9 mouse cellular contexts compared by ENCODE assay signal in the genomic region with DNA sequence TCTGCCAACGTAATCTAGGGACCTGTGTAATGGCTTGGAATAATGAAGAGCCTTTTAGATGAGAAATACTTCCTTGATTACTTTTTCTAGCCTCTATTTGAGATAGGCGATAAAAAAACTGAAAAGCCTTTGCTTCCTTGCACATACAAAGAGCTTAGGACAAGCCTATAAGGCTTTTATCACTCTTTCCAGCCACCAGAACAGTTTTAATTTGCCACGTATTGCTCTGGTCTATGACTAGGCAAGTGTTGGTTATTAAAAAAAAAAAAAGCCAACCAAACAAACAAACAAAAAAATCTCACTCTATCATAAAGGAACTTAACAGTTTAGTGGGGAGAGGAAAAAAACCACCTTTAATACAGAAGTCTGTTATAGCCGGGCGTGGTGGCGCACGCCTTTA. TPM values are rescaled to one million over a fixed set of nuclear protein-coding genes. Genes with fewer than 3 reads are reported as not detected.
DNase-seq lines count a peak whose midpoint lies in the region; ATAC-seq lines count a peak whose summit lies in the region.
"Had no signal": no experiment of that assay in that cellular context is flagged by ENCODE, and none has a peak within 500 bp of the region (broad histone marks: within the 10 kb centered on the region; RNA-seq: fewer than 3 reads in every experiment).

No protein-coding gene starts in this region.

- H3K9ac ChIP-seq in kidney, embryonic 16.5 days (replicated peaks; ENCODE audit: low read length) = no peak overlapping the region
- no peak overlapping the region for H3K9ac ChIP-seq in embryonic facial prominence, embryonic 12.5 days
- H3K9ac ChIP-seq in intestine, embryonic 14.5 days (ENCODE audit: low read length) = no peak overlapping the region
- H3K9ac ChIP-seq in midbrain, embryonic 16.5 days (ENCODE audit: low read depth, low read length) = no peak overlapping the region

- H3K27ac ChIP-seq in kidney, embryonic 16.5 days (ENCODE audit: low read length) = peak overlapping the region; percentile 99; the same call in 1 of the 2 replicates
- peak overlapping the region; percentile 97 for H3K27ac ChIP-seq in embryonic facial prominence, embryonic 12.5 days
- peak overlapping the region; percentile 97 for H3K27ac ChIP-seq in intestine, embryonic 14.5 days (ENCODE audit: low read depth)
- H3K27ac ChIP-seq in midbrain, embryonic 16.5 days (ENCODE audit: low read length) = no peak overlapping the region; the same call in 1 of the 2 replicates

- no peaks in the 10 kb centered on the region for H3K27me3 ChIP-seq in kidney, embryonic 16.5 days (ENCODE audit: insufficient read depth, low read length)
- H3K27me3 ChIP-seq in embryonic facial prominence, embryonic 12.5 days = no peaks in the 10 kb centered on the region
- H3K27me3 ChIP-seq in intestine, embryonic 14.5 days (replicated peaks; ENCODE audit: control insufficient read depth, insufficient read depth, low read length) = no peaks in the 10 kb centered on the region
- H3K27me3 ChIP-seq in midbrain, embryonic 16.5 days (ENCODE audit: control insufficient read depth, insufficient read depth, low read depth, low read length) = no peaks in the 10 kb centered on the region
- H3K27me3 ChIP-seq: Patski had no signal

- H3K36me3 ChIP-seq in kidney, embryonic 16.5 days (ENCODE audit: insufficient read depth, low read length) = no peaks in the 10 kb centered on the region
- H3K36me3 ChIP-seq in embryonic facial prominence, embryonic 12.5 days = no peaks in the 10 kb centered on the region
- H3K36me3 ChIP-seq in intestine, embryonic 14.5 days (ENCODE audit: control insufficient read depth, insufficient read depth, low read length) = no peaks in the 10 kb centered on the region
- no peaks in the 10 kb centered on the region for H3K36me3 ChIP-seq in midbrain, embryonic 16.5 days (ENCODE audit: control insufficient read depth, insufficient read depth, low read length)

- H3K4me3 ChIP-seq in kidney, embryonic 16.5 days (ENCODE audit: low read length) = peak overlapping the region; percentile 87
- no peak overlapping the region for H3K4me3 ChIP-seq in embryonic facial prominence, embryonic 12.5 days
- H3K4me3 ChIP-seq in intestine, embryonic 14.5 days (ENCODE audit: low read depth, low read length) = no peak overlapping the region
- H3K4me3 ChIP-seq in midbrain, embryonic 16.5 days (ENCODE audit: low read depth, low read length) = peak overlapping the region; percentile 83

- peak overlapping the region; percentile 69 for H3K4me2 ChIP-seq in kidney, embryonic 16.5 days (replicated peaks; ENCODE audit: low read depth, low read length)
- peak overlapping the region; percentile 74 for H3K4me2 ChIP-seq in embryonic facial prominence, embryonic 12.5 days (replicated peaks)
- peak overlapping the region; percentile 68 for H3K4me2 ChIP-seq in intestine, embryonic 14.5 days (ENCODE audit: low read length)
- H3K4me2 ChIP-seq in midbrain, embryonic 16.5 days (ENCODE audit: low read length) = peak overlapping the region; percentile 66

- WGBS in kidney, embryonic 16.5 days = 91% methylated on average over 7 of the region's 7 CpGs
- 89% methylated on average over 7 of the region's 7 CpGs for WGBS in embryonic facial prominence, embryonic 12.5 days
- 89% methylated on average over 7 of the region's 7 CpGs for WGBS in intestine, embryonic 14.5 days
- WGBS in midbrain, embryonic 16.5 days = 92% methylated on average over 7 of the region's 7 CpGs

- no peak for DNase-seq in kidney, postnatal 4 days
- no peak for DNase-seq in intestine, embryonic 14.5 days (ENCODE audit: low spot score)
- no peak for DNase-seq in cerebellum, postnatal 14 days
- DNase-seq in gastrocnemius, postnatal 4 days (ENCODE audit: low spot score in 2 of 2) = no peak
- no peak for DNase-seq in right cerebral cortex, adult 18-20 months

- H3K9me3 ChIP-seq in kidney, embryonic 16.5 days (ENCODE audit: low read length) = no peaks in the 10 kb centered on the region
- no peaks in the 10 kb centered on the region for H3K9me3 ChIP-seq in embryonic facial prominence, embryonic 12.5 days
- no peaks in the 10 kb centered on the region for H3K9me3 ChIP-seq in intestine, embryonic 14.5 days (ENCODE audit: control insufficient read depth, low read length)
- H3K9me3 ChIP-seq in midbrain, embryonic 16.5 days (replicated peaks; ENCODE audit: control insufficient read depth, low read length, poor library complexity, severe bottlenecking) = no peaks in the 10 kb centered on the region

- peaks cover 16% of the 10 kb centered on the region for H3K4me1 ChIP-seq in kidney, embryonic 16.5 days (ENCODE audit: insufficient read depth, low read length)
- peaks cover 7% of the 10 kb centered on the region for H3K4me1 ChIP-seq in embryonic facial prominence, embryonic 12.5 days
- H3K4me1 ChIP-seq in intestine, embryonic 14.5 days (replicated peaks; ENCODE audit: control insufficient read depth, insufficient read depth, low read length) = peaks cover 16% of the 10 kb centered on the region
- H3K4me1 ChIP-seq in midbrain, embryonic 16.5 days (ENCODE audit: control insufficient read depth, insufficient read depth, low read length) = peaks cover 18% of the 10 kb centered on the region

- no peak for ATAC-seq in kidney, embryonic 16.5 days (ENCODE audit: low FRiP score, low TSS enrichment)
- no peak for ATAC-seq in embryonic facial prominence, embryonic 12.5 days (ENCODE audit: insufficient number of reproducible peaks, insufficient read depth, low FRiP score, low TSS enrichment)
- ATAC-seq in intestine, embryonic 14.5 days (replicated peaks; ENCODE audit: low FRiP score, low TSS enrichment, low read depth) = no peak
- no peak for ATAC-seq in midbrain, embryonic 16.5 days

RNA-seq across cellular contexts. Expression of a gene that starts 1.2 kb away (rescaled TPM):
- 18.1 and 20.7 TPM in 2 replicates for polyA plus RNA-seq in kidney, embryonic 16.5 days (2015; fragmentation: Nextera tagmentation; extraction: Ambion mirVana)
- 23.5 and 24.2 TPM in 2 replicates for polyA plus RNA-seq in embryonic facial prominence, embryonic 12.5 days (2016; fragmentation: Nextera tagmentation; extraction: Ambion mirVana)
- polyA plus RNA-seq in intestine, embryonic 14.5 days (2014; fragmentation: Nextera tagmentation; extraction: Ambion mirVana) = 21.6 and 22.6 TPM in 2 replicates
- polyA plus RNA-seq in midbrain, embryonic 16.5 days (2015; fragmentation: Nextera tagmentation; extraction: Ambion mirVana) = 28.4 and 30.0 TPM in 2 replicates
- total RNA-seq in gastrocnemius, postnatal 4 days (2021) = 10 to 100 TPM; 52.6 TPM

RNA-seq across cellular contexts. Expression of a gene that starts 32.4 kb away (rescaled TPM):
- 97.9 and 99.2 TPM in 2 replicates for polyA plus RNA-seq in kidney, embryonic 16.5 days (2015; fragmentation: Nextera tagmentation; extraction: Ambion mirVana)
- polyA plus RNA-seq in embryonic facial prominence, embryonic 12.5 days (2016; fragmentation: Nextera tagmentation; extraction: Ambion mirVana) = 98.4 and 101 TPM in 2 replicates
- 94.3 and 97.4 TPM in 2 replicates for polyA plus RNA-seq in intestine, embryonic 14.5 days (2014; fragmentation: Nextera tagmentation; extraction: Ambion mirVana)
- polyA plus RNA-seq in midbrain, embryonic 16.5 days (2015; fragmentation: Nextera tagmentation; extraction: Ambion mirVana) = 140 and 148 TPM in 2 replicates
- total RNA-seq in gastrocnemius, postnatal 4 days (2021) = 10 to 100 TPM; 61.7 to 68.1 TPM

Comparison
In these comparisons a context has a peak if more than half of its experiments do, and no peak if none do; other contexts are left out.
1. H3K4me3 ChIP-seq: peak in kidney, embryonic 16.5 days (single experiment) and midbrain, embryonic 16.5 days (single experiment); none in embryonic facial prominence, embryonic 12.5 days (single experiment) and intestine, embryonic 14.5 days (single experiment).
2. Peak in every context shown above with its lines, with median percentiles within 50 percentile points of each other: H3K4me2 ChIP-seq.